Mouse (Mus musculus) left cerebral cortex, adult 2 months (tissue): ENCODE measurements around the gene Lyrm7. TPM values are rescaled to one million over a fixed set of nuclear protein-coding genes. Genes with fewer than 3 reads are reported as not detected.
A peak's percentile ranks its signal among the peaks of the same experiment; 100 is the strongest.

Source experiments
- DNase-seq, 2 experiments: peaks; one replicate each; pipeline ENCODE4 v3.0.0; 2021 to 2022; ENCODE audit warnings: low spot score in 2 of 2, mixed read lengths in 1 of 2; ENCODE audit errors: extremely low spot score in 1 of 2
- H3K27ac ChIP-seq: fragments of 200-600 bp; 2 replicates; pipeline ENCODE4 v1.8.1; 2022
- H3K4me3 ChIP-seq: fragments of 200-600 bp; 2 replicates; pipeline ENCODE4 v1.8.1; 2022
- CTCF ChIP-seq: fragments of 200-600 bp; IDR thresholded peaks from 2 replicates; pipeline ENCODE4 v1.8.1; 2022; ENCODE audit warnings: antibody characterized with exemption, mild to moderate bottlenecking, moderate library complexity
- intact Hi-C: fragments of 180-260 bp; cut with DNase I; formaldehyde crosslinking; loops from one replicate; pipeline ENCODE4 v1.15.1; 2025
- total RNA-seq, 2 experiments: library from RNA; stranded (reverse); gene quantifications; 2 replicates each; pipeline ENCODE4 v1.2.3; 2021

Lyrm7 gene
- total RNA-seq, 2 experiments from 2014 or later: 25.8 to 27.2 TPM

DNA sequence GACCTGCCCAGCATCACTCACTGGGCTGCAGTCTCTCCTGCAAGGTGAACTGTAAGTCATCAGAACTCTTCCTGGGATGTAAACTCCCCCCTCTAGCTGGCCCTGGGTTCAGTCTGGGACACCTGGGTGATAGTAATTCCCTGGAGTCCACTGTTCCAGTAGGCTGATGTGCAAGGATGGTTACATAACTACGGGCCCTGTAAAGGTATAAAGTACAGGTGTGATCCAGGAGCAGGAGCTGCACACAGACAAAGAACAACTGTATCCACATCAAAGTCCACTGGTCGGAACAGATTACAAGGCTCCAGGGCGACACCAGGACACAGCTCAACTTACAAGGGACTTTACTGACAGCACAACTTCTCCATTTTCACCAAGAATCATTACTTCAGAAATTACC lies 49.7 kb downstream of the Lyrm7 start:
- TF ChIP-seq CTCF: no peak
- H3K4me3 ChIP-seq: no peak overlapping the region
- intact Hi-C loops: no loop called here
- H3K27ac ChIP-seq: no peak overlapping the region
- no peak for DNase-seq

DNA sequence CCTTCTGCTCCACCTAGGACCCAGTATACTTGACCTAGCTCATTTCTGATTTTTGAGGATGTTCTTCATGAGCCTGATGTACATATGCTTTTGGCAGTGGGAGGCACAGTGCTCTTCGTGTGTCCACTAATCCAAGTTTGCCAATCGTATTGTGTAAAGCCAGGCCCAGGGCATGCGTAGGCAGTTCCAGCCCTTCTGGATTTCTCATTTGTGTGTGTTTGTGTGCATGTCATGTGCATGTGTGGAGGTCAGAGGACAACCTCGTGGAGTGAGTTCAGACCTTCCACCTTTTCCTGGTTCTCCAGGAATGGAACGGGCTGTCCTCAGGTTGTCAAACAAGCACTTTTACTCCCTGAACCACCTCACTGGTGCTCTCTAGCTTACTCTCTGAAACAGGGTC lies 51.1 kb downstream of the Lyrm7 start:
- intact Hi-C loops: no loop called here
- Histone ChIP-seq H3K4me3 (no peak overlapping the region), H3K27ac (no peak overlapping the region)
- DNase-seq: no peak
- no peak for TF ChIP-seq CTCF

DNA sequence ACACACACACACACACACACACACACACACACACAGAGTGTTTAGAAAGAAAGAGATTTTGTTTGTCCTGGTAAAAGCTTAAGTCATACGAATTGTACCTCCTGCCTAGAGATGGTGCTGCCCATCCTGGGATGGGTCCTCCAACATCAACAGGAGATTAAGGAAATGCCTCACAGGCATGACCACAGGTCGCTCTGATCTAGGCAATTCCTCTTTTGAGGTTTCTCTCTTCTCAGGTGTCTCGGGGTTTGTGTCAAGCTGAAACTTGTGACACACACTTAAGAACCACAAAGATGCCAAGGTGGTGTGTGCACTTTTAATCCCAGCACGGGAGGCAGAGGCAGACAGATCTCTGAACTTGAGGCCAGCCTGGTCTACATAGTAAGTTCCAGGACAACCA lies 52.5 kb downstream of the Lyrm7 start:
- Histone ChIP-seq H3K4me3 (no peak overlapping the region), H3K27ac (no peak overlapping the region)
- TF ChIP-seq CTCF: no peak
- intact Hi-C loops: no loop called here
- no peak for DNase-seq

DNA sequence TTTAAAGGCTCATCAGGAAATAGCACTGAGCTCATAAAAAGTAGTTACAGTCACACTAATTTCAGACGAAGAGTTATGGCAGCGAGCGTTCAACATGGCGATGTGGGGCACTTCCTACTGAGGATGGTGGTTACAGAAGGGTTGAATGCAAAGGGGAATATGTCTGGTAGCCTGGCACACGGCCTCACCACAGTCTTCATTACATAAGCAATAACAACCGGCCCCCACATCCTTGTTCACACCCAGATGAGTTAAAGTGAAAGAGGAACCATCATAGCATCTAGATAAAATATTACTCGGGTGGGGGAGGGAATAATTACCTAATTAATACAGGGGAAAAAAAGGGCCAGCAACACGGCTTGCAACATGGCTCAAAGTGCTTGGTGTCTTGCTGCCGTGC lies 53.0 kb downstream of the Lyrm7 start:
- Histone ChIP-seq H3K4me3 (no peak overlapping the region), H3K27ac (no peak overlapping the region)
- TF ChIP-seq CTCF: no peak
- intact Hi-C loops: no loop called here
- no peak for DNase-seq

DNA sequence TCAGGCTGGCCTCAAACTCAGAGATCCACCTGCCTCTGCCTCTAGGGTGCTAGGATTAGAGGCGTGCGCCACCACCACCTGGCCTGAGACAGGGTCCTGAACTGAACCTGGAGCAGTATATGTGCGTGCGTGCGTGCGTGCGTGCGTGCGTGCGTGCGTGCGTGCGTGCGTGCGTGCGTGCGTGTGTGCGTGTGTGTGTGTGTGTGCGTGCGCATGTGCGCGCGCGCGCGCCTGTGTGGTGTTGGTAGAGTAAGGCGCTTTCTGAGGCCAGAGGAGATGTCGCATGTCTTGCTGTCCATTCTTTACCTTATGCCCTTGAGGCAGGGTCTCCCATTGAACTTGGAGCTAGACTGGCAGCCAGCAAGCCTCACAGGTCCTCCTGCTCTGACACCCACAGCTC lies 53.8 kb downstream of the Lyrm7 start:
- Histone ChIP-seq H3K4me3 (no peak overlapping the region), H3K27ac (no peak overlapping the region)
- DNase-seq: no peak
- TF ChIP-seq CTCF: no peak
- intact Hi-C loops: no loop called here

DNA sequence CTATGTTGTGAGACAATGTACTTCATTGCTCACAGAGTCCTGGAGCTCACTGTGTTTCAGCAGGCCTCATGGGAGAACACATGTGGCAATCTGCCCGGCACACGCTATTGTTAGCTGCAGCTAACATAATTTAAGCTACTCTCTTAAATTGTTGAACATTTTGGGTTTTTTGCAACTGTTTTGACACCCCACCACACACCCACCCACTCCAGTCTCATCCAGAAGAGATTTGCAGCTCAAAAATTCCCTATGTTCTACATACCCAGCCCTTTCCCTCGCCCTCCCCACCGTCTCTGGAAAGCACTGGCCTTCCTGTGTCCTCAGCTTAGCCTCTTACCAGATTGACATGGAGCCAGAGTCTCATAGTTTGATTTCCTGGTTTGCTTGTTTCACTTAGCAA lies 55.5 kb downstream of the Lyrm7 start:
- DNase-seq: peak; percentile 70 to 79
- H3K4me3 ChIP-seq: no peak overlapping the region
- intact Hi-C loops: loop anchor here (1.0 kb wide), 1 partner anchor 28 kb away; no protein-coding TSS in a partner anchor
- H3K27ac ChIP-seq: no peak overlapping the region
- no peak for TF ChIP-seq CTCF

DNA sequence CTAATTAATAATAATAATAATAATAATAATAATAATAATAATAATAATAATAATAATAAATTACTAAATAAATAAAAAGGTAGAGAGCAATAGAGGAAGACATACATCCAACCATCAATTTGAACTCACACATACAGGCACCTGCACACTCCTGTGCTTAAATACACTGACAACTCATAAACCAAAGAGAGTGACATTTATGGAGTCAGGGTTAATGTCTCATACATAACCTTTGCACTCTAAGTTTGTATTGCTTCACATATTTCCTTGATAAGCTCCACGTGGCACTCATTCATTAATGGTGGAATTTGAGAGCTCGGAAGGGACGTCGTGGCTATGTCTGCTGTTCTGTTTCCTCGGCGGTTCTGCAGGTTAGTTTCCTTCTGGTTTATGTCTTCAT lies 58.1 kb downstream of the Lyrm7 start:
- no peak overlapping the region for H3K27ac ChIP-seq
- TF ChIP-seq CTCF: no peak
- intact Hi-C loops: no loop called here
- no peak overlapping the region for H3K4me3 ChIP-seq
- no peak for DNase-seq

DNA sequence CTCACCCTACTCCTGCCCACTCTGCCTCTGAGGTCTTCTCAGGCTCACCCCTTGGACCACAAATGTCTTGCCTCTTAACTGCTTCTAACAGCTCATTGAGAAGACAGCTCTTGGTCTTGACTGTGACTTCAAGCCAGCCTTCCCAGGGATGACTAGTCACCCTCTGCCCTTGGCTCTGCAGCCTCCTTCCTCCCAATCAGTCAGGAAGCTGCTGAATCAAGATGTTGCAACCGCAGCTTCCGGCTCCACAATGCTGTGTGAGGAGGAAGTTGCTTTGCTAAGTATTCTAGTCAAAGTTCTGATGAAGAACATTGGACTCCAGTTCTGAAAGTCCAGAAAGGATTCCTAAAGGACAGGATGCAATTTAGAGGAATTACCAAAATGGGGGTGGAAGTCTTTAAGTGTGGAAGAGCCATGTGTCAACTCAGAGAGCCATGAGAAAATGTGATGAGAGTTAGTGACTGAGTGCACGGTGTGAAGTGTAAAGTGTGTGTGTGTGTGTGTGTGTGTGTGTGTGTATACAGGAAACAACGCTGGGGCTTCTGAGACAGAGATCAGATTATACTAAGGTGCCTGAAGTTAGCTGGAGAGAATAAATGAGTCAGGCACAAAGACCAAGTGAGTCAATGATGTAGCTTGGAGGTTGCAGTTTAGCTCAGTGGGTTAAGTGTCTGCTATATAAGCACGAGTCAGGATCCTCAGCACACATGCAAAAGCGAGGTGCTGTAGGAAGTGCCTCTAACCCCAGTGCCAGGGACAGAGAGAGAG lies 58.7 kb downstream of the Lyrm7 start:
- Histone ChIP-seq H3K27ac (no peak overlapping the region), H3K4me3 (no peak overlapping the region)
- TF ChIP-seq CTCF: no peak
- intact Hi-C loops: no loop called here
- no peak for DNase-seq

DNA sequence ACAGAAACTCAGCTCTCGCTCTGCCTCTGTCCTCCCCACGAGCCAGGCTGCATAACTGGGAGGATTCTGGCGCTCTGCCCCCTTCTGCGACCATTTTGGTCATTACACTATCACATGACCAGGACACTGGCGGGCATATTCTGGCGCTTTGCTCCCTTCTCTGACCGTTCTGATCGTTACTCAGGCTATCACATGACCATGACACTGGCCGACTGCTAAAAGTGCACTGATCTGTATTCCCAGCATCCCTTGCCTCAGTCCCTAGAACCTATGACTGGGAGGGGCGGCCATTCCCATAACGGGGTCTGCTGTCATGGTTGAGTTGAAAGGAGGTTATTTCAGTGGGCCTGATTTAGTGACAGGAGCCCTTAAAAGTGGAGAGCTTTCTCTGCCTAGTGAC lies 64.2 kb downstream of the Lyrm7 start:
- Histone ChIP-seq H3K4me3 (no peak overlapping the region), H3K27ac (no peak overlapping the region)
- TF ChIP-seq CTCF: no peak
- intact Hi-C loops: no loop called here
- no peak for DNase-seq

DNA sequence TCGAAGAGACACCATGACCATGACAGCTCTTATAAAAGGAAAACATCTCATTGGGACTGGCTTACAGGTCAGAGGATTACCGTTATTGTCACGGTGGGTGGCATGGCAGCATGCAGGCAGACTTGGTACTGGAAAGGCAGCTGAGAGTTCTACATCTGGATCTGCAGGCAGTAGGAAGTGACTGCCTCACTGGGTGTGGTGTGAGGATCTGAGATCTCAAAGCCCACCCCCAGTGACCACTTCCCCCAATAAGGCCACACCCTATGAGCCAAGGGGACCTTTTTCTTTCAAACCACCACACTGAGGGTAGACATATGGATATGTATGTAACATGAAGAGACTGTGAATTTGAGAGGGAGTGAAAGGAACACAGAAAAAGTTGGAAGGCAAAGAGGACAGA lies 66.0 kb downstream of the Lyrm7 start:
- no peak for TF ChIP-seq CTCF
- intact Hi-C loops: no loop called here
- H3K4me3 ChIP-seq: no peak overlapping the region
- H3K27ac ChIP-seq: no peak overlapping the region
- DNase-seq: no peak

DNA sequence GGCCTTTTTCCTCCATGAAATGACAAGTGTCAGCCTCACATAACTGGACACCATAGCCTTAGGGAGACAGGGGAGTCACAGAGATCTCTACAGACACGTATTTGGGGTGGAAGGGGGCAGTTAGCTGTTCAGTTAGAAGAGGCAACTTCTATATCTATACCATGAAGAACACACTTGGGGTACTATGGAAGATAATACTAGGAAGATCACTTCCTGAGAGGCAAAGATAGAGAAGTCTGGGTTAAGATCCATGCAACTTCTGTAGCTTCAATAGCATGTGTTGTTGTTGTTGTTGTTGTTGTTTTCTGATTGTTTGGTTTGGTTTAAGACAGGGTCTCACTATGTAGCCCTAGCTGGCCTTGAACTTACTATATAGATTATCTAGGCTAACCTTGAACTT lies 67.5 kb downstream of the Lyrm7 start:
- no peak for DNase-seq
- TF ChIP-seq CTCF: no peak
- Histone ChIP-seq H3K27ac (no peak overlapping the region), H3K4me3 (no peak overlapping the region)
- intact Hi-C loops: no loop called here

DNA sequence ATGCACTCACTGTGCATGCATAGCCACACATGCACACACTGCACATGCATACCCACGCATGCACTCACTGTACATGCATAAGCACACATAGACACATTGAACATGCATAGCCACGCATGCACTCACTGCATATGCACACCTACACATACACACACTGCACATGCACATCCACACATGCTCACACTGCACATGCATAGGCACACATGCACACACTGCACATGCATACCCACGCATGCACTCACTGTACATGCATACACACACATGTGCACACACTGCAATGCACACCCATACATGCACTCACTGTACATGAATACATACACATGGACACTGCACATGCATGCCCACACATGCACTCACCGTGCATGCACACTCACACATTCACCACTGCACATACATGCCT lies 69.3 kb downstream of the Lyrm7 start:
- TF ChIP-seq CTCF: no peak
- no peak overlapping the region for H3K27ac ChIP-seq
- DNase-seq: no peak
- intact Hi-C loops: no loop called here
- no peak overlapping the region for H3K4me3 ChIP-seq
